Mouse (Mus musculus): ENCODE measurements around the gene Hpca.

The Hpca gene

DNA sequence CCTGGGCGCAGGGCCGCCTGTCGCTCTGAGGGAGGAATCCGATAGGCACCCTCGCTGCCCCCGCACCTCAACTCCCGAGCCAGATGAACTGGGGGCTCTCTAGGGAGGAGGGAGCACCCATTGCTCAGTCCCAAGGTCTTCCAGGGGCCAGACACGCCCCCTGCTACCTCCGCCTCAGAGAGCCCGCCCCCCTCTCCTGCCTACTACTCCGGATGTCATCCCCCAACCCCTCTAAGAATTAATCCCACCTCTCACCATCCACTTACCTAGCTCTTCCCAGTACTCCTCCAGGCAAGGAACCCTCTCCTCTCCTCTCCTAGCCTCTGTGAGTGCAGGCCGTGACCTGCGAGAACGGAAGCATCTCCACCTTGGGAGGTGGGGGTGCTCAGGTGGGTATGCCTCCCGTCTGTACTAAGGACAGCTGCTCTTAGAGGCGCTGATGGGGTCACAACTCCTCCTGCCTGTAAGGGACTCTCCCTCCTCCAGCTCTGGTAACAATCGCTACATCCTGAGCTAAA lies at the start of gene Hpca:
TSS of gene Hpca (minus strand) at position 468 of the 518 bp plus-strand sequence.
- DNase-seq, result no peak

DNA sequence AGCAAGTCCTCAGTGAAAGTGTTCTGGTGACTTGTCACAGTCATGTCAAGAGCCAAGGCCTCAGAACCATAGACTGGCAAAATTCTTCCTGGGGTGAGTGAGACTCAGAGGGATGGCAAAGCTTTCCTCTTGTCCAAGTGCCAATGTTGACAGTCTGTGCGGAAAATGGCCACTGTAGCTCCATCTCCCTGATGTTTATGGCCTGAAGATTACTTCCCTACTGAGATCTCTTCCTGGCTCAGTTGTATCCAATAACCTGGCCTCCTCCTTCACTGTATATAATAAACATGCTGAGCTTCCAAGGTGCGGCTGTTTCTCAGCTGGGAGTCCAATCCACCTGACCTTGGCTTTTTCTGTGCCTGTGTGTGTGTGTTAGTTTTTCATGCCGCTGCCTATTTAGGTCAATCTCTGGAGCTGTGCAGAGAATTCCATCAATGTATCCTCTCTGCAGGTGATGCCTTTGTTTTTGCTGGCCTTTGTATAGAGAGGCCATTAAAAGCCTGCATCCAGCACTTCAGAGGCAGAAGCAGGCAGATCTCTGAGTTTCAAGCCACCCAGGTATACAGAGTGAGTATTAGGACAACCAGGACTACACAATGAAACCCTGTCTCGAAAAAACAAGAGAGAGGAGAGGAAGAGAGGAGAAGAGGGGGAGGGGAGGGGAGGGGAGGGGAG lies 39.9 kb upstream of the Hpca start:
- DNase-seq, result peak; percentile 62 to 64

DNA sequence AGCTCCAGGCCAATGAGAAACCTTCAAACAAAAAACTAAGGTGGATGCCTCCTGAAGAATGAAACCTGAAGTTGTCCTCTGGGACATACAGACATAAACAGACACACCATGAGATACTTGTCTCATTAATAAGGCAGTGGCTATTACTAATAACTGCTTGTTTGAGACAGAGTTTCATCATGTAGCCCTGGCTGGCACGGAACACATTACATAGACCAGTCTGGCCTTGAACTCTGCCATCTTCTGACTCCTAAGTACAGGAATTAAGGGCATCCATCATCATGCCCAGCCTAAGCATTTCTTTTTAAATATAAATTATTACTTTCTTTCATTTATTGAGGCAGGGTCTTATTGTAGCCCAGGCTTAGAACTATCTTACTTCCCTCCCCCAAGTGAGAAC lies 39.2 kb upstream of the Hpca start:
- DNase-seq, result no peak

DNA sequence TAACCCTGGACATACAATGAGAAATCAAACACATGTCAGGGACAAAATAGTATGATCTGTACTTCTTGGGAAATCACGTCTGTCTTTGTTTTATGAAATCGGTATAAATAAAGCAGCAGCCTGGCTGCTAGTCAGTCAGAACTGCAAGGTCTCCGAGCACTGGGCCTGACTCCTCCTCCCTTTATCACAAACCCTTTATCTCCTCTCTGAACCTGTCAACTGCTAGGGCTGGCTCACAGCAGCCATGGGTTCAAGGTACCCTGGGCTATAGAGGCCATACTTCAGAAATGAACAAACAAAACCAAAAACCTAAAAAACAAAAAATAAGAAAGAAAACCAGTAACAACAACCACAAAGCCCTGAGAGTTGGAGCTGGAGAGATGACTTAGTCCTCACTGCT lies 36.7 kb upstream of the Hpca start:
- no peak for DNase-seq

DNA sequence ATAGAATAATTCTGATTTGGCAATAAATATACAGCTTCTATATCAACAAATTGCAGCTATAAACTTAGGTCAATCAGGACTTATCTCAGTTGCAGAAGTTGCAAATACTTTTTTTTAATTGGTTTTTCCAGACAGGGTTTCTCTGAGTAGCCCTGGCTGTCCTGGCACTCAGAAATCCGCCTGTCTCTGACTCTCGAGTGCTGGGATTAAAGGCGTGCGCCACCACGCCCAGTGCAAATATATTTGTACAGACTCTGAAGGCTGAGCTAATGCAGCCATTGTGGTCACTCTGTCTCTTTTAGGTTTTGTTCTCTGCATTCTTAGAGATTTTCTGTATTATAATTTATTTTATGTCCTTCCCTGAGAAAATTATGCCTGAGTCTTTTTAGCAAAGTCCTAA lies 35.7 kb upstream of the Hpca start:
- DNase-seq, result no peak

DNA sequence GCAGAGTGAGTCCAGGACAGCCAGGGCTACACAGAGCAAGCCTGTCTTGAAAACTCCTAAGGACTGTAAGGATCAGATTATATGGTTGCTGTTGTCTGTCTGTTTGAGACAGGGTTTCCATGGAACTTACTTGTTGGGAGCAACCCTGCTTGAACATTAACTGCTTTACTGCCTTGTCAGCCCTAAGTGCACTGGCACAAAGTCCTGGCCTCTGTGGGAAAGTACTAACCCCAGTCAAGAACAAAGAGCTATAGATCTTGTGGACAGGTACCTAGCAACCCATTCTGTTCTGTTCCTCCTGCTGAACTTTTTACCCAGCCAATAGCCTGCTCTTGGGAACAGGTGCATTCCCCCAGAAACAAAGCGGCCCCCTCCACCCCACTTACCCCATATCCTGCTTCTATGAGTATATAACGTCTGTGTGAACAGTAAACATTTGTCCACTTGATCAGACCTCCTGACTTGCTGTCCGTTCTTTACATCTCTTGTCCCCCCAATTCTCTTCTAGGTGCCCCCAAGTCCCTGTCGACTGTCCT lies 29.5 kb upstream of the Hpca start:
- no peak for DNase-seq

DNA sequence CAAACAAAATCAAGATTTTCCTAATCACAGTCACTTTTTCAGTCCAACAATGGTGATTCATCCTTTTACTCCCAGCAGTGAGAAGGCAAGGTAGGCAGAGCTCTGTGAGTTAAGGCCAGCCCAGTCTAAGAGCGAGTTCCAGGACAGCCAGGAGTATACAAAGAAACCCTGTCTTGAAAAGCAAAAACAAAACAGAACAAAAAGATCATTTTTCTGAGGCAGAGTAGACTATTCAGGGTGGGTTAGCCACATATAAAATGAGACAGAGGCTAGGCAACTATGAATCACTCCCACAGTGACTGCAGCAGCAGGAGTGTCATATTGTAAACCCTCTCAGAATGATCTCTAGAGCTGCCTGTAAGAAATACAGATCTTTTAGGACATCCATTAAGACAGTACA lies 27.5 kb upstream of the Hpca start:
- DNase-seq, result no peak

DNA sequence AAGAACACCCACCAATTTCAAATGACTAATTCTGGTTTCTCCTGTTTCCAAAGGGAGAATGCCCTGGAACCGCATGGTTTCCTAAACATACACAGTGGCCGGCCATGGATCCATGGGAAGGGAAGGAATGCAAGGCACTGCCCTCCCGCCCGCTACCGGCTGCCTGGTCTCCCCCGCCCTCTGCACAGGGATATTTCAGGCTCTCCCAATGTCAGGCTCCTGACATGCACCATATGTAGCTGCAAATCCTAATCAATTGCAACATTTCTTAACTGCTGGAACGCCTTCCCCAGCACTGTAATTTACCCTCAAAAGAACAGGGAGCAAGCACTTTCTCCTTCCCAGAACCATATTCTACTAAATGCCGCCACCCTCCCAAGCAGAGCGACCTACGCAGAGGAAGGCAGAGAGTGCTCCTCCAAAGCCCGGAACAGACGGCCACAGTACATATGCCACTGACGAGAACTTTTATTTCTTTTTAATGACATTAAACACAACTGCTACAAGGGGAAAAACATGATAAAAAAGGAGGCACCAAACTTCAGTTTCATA lies 25.8 kb upstream of the Hpca start:
- DNase-seq, result no peak

DNA sequence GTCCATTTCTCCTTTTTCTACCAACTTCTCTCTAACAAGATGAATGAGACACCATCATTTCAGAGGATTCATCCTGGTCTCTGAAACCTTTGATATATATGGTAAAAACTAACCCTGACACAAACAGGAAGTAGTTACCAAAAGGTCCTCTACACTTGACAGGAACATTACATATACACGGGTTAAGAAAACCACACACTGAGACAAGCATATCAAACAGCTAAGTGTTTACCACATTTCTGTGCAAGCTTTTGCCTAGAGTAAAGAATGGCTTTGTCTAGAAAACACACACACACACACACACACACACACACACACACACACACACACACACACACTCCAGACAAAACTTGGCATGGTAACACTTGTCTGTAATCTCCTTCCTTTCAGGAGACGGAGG lies 24.6 kb upstream of the Hpca start:
- DNase-seq, result no peak

DNA sequence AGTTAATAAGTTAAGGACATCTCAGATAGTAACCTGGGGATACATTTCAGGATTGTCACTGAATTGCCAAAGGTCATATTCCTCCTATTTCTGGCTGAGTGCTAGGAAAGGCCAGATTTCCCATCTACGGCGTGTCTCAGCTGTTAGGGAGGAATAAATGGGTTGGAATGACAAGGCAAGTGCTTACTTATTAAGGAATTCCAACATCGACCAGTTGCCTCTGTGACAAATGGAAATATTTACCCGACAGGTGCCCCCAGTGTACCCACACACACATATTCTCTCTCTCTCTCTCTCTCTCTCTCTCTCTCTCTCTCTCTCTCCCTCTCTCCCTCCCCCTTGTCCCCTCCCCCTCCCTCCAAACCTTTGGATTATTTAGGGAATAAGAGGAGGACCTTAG lies 24.1 kb upstream of the Hpca start:
- no peak for DNase-seq

DNA sequence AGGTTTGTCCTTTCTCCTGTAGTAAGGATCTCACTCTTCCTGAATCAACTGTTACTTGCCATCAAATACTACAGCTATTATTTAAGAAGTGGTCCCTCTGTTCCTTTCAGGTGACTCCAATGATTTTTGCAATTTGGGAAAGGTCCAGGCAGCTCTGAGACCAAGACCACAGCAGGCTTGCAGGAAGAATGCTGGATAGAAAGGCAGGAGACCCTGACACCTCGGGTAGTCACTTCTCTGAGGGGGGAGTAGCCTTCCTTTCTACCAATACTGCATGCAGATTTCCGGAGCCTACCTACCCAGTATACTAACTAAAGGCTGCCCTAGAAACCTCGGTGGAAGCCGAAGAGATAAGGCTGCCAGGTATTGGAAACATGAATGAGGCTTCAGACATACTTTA lies 23.6 kb upstream of the Hpca start:
- DNase-seq, result no peak

DNA sequence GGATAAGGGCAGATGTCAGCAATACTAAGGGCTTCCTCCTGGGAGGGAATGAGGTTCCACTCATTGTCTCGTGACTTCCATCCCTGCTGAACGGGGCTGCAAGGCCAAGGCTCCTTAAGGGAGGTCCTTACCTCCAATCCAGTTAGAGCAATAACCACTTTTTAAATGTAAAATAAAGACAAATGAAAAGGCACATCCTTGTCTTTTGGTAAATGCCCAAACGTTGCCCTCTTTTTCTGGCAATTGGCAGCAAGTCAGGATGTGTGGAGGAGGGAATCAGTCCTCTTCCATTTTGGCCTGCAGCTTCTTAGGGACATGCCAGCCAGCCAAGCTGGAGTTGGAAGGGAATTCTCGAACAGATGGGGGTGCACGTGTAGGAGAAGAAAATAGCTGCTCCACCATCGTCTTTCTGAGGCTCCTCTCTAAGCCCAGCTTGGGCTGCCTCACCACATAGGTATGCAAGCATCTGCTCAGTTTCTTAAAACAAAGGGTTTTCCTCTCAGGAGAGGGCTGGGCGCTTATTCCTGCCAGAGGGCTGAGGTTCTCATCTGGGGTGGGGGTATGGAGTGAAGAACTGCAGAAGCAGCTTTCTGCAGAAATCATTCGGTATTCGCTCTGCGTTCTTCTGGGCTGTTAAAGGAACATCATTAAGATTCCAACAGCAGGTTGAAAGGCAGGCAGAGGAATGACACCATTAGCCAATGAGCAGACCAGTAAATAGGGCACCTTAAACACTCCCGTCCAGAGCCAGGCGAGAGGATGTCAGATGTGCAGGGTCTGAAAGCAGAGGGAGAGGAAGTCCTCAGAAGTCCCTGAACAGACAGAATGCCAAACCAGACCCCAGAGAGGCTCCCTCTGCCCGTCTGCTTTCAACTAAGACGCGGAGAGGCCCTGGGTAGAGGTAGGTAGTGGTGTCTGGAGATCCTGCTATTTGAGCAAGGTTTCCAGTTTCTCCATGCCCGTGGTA lies 22.8 kb upstream of the Hpca start:
- peak; percentile 87 to 92 for DNase-seq

DNA sequence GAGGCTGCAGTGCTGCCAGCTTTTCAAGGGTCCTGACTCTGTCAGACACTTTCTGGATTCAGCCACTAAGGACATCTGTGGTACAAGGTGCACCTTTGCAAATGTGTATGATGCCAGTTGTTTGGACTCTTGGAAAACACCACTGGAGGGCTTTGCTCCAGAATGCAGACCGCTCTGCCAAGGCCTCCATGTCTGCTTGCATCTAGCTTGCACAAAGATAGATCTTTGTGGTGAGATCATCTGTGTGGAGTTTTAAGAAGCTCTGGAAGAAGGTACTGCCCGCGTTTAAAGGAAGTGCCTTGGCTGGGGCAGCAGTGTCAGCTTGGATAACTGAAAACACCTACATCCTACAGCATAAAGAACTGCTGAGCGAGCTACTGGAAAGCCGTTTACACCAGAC lies 21.7 kb upstream of the Hpca start:
- no peak for DNase-seq

DNA sequence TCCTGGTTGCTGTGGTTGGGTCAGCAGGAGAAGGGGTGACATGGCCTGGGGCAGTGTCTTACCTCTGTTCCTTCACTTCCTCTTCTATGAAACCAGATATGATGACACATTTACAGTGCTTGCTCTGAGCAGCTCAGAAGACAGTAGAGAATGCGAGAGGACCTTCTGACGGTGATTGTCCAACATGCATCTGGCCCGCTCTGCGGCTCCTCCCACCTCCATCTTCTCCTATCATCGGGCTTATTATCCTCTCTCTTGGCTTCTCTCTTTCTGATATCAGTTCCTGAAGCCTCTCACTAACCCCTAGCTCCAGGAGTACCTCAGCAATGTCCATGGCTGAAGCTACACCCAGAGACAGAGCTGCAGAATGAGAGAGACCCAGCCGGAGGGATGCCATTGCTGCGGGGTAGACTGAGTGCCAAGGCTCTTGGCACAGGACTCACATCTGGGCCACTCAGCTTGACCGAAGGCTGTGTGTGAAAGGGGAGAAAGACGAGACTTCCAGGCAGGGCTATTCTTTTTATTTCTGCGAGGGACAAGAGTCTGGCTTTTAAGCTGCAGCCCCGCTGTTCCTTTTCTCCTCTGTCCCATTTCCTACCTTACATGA lies 20.7 kb upstream of the Hpca start:
- peak in 1 of 2 experiments; percentile 42 for DNase-seq

DNA sequence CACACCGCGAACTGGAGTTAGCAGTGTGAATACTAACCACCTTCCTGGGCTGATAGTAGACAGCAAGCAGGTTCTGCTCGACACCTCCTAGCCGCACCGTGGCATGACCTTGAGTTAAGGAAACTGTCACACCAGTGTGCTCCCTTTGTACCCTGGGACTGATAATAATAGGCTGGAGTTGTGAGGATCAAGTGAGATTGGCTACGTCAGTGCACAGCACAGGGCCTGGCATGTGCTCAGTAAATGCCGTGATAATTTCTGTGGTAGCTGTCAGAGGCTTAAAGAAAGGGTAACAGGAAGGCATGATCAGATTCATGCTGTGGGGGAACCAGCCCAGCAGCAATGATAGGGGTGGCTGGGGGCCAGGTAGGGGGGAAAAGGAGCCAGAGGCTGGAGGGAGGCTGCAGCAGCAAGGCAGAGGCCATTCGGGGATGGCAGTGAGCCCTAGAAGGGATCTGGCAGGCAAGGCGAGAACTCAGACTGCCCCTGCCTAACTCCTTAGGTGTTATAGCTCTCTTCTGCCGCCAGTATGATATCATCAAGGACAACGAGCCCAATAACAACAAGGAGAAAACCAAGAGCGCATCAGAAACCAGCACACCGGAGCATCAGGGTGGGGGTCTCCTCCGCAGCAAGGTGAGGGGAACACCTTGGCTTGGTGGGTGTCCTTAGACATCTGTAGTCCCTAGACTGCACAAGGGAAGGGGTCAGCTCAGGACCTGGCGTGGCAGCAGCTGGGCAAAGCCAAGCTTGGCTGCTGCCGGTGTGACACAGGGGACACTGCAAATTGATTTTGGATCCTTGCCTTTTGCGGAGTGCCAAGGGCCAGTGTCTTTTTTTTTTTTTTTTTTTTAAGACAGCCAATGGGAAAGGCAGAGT lies 20.0 kb upstream of the Hpca start:
- peak in 1 of 2 experiments; percentile 44 for DNase-seq

DNA sequence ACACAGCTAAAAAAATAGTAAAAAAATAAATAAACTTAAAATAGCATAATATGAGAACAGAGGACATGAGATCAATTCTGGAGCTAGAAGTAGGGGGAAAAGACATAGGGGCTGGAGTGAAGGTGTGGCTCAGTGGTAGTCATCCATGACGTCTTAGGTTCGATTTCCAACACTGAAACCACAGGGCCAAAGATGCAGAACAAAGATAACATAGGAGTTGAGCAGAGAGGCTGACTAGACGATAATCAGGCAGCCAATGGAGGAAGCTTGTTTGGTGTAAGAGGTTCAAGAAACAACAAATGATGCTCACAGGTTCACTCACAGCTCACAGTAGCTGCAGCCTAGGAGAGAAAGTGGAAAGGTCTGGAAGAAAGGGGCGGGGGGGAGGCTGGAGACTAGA lies 19.0 kb upstream of the Hpca start:
- DNase-seq, result no peak

DNA sequence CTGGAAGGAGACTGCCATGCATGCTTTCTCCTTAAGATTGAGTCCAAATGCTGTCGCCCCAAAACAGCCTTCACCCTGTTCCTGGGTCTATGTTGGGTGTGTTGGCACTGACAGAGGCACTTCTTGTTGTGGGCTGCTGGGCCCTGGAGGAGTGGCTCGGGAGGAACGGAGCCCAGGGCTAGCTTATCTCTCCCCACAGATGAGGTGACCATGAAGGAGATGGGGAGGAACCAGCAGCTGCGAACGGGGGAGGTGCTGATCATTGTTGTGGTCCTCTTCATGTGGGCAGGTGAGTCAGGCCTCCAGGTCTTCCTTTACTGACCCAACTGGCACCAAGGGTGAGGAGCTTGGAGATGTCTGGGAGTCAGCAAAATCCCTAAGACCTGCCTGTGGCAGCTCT lies 17.8 kb upstream of the Hpca start:
- peak in 1 of 2 experiments; percentile 19 for DNase-seq

DNA sequence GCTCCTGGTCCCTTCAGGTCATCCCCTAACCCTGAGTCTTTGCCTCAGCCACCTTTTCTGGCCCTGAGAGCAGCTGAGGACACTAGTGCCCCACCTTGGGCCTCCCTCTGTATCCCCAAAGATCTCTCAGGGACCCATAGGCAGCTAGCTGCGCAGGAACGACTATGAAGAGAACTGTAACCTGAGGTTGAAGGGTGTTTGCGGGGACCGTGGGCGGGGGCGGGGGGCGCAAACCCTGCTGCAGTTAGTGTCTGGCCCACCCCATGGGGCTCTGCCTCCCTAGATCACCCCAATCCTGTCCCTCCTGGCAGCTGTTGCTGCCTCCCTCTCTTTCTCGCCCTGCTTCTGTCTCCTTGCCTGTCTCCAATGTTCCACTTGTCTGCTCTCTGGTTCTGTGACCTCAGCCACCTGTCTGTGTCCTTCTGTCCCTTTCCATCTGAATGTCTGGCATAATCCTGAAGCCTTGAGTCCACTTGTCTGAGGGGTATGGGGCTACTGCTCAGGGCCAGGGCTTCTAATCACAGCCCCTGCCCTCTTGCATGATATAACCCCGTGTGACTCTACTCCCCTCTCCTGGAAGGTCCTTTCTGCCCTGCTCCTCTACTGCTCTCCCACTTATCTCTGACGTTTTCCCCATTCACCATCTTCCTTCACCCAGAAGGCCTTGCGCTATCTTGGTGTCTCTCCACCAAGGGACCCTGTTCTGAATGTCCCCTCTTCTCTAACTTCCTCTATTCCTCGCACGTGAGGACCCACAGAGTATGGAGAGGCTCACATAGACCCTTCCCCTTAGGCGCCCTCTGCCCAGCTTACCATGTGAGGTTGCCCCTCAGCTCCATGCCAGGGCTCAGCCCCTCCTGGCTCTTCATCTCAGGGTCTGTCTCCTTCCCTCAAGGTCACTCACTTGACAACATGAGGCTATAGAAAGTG lies 15.8 kb upstream of the Hpca start:
- peak in 1 of 2 experiments; percentile 54 for DNase-seq

DNA sequence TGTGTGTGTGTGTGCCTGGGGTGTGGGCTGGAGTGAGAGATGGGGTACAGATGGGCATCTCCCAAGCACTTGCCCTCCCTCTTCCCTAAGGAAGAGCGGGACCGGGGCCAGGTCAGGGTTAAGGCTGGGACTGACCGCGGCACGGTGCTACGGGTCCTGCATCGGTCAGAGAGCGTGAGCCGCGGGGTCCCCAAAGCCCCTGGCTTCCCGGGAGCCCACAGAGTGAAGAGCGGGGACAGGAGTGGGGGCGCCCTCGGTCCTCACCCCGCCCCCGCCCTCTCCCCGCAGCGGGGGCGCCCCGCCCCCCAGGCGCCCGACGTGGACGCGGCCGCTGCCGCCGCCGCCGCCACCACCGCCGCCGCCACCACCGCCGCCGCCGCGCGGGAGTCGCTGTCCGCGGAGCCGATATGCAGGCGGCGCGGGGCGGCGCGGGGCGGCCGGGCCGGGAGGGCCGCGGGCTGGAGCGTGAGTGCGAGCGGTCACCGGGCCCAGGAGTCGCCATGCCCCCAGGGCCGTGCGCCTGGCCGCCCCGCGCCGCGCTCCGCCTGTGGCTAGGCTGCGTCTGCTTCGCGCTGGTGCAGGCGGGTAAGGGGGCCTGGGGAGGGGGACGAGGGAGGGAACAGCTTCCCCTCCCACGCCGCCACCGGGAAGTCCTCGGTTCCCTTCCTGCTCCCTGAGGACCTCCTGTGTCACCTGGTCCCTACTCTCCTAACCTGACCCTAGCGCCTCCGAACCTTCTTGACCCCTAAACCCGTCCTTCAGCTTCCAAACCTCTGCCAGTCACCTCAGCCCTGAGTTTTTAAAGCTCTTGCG lies 14.9 kb upstream of the Hpca start, which contains the start of gene Fndc5:
TSS of gene Fndc5 (plus strand) at position 421 of the 813 bp plus-strand sequence.
- peak; percentile 49 to 78 for DNase-seq

DNA sequence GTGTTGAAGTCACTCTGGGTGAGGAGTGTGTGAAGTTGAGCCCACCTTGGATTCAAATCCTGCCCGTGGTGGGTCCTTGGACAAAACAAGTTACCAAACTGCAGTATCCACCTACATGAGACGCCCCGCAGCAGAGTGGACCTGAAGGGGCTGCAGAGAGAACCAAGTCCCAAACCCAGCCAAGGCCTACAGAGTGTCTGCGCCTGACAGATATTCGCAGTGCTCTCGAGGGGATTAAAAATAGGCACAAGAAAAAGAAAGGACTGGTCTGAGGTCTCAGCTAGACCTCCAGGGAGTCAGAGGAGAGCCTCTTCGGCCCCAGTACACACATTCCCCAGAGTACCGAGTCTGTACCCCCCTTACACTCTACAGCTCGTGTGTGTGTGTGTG lies 14.3 kb upstream of the Hpca start:
- DNase-seq, result no peak
